Mouse (Mus musculus) myocyte (in vitro differentiated cells): ENCODE measurements at regions not wholly inside any gene's neighbourhood (a gene's known extent, or its start where the extent isn't known, plus 50 kb on each side); places are given as distances from the start of the nearest gene placed in this dataset.

Experiments used
- CEBPB ChIP-seq: IDR thresholded peaks from 2 replicates; pipeline ENCODE4 v1.6.1; 2011; ENCODE audit warnings: mild to moderate bottlenecking, moderate library complexity; ENCODE audit not compliant: poor library complexity, insufficient read depth, severe bottlenecking
- E2F4 ChIP-seq: IDR thresholded peaks from one replicate; pipeline ENCODE4 v1.6.1; 2011; ENCODE audit warnings: mild to moderate bottlenecking, control low read depth, moderate library complexity; ENCODE audit not compliant: insufficient read depth
- MAX ChIP-seq: IDR thresholded peaks from one replicate; pipeline ENCODE4 v1.6.1; 2011; ENCODE audit warnings: low read depth, mild to moderate bottlenecking, control low read depth
- MYOG ChIP-seq, 3 experiments: IDR thresholded peaks; one replicate each; pipeline ENCODE4 v1.6.1; 2011; ENCODE audit warnings: control low read depth in 2 of 3, low read depth in 2 of 3, mild to moderate bottlenecking in 2 of 3; ENCODE audit not compliant: insufficient read length in 2 of 3, control insufficient read depth in 1 of 3, insufficient read depth in 1 of 3
- POLR2A ChIP-seq: IDR thresholded peaks from one replicate; pipeline ENCODE4 v1.6.1; 2011; ENCODE audit warnings: low read depth, mild to moderate bottlenecking, control low read depth, moderate library complexity; ENCODE audit not compliant: insufficient read length
- POLR2AphosphoS2 ChIP-seq: IDR thresholded peaks from one replicate; pipeline ENCODE4 v1.6.1; 2011; ENCODE audit warnings: low read depth, control low read depth; ENCODE audit not compliant: insufficient read length
- REST ChIP-seq: IDR thresholded peaks from one replicate; pipeline ENCODE4 v1.6.1; 2011; ENCODE audit warnings: mild to moderate bottlenecking, control low read depth, moderate library complexity; ENCODE audit not compliant: insufficient read depth, insufficient read length
- TCF12 ChIP-seq: IDR thresholded peaks from one replicate; pipeline ENCODE4 v1.6.1; 2011; ENCODE audit warnings: mild to moderate bottlenecking, control low read depth; ENCODE audit not compliant: poor library complexity, insufficient read depth, severe bottlenecking

DNA sequence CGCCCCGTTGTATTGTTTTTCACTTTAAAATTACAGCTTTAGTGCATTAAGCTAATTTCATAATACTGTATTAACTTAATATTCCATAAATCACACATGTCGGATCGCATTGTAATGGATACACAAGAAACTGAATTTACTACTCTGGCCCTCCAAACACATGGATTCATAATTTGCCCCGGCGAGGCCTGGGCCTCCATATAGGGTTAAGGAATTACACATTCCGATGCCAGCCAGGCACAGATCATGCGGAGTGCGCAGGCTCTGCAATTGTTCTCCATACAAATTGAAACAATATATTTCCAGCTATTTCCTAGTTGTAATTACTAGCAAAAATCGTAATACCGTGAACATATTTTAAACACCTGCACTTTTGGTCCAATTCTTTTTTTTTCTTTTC is 330.2 kb upstream of the Zfp507 start:
- TF ChIP-seq POLR2A: no peak
- TF ChIP-seq MAX: no peak
- no peak for TF ChIP-seq CEBPB
- TF ChIP-seq TCF12: no peak
- TF ChIP-seq MYOG (IDR thresholded peaks at IDR 0.05; ENCODE audit: control insufficient read depth in 1 of 3, insufficient read depth in 1 of 3, insufficient read length in 2 of 3, low read depth in 2 of 3): no peak
- no peak for TF ChIP-seq POLR2AphosphoS2
- TF ChIP-seq REST: no peak
- TF ChIP-seq E2F4: no peak
